In the genomic region with DNA sequence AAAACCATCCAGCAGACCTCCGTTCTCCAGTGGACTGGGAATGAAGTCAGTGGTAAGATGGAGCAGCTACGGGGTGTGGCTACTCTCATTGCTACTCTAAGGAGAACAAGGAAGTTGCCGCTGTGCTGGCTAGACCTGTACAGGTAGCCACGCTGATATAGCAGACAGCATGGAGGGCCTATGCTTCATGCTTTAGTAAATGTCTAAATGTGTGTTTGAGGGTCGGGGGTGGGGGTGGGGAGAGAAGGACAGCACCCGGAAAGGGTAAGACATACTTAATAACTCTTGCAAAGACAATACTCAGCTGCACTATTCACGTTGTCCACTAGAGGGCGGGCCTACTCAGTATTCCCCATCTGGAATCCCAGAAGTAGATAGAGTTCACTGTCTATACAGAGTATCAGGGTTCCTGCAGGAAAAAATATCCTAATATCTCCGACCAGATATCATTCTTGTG, we compare ENCODE assay signal across 8 mouse cellular contexts. TPM values are rescaled to one million over a fixed set of nuclear protein-coding genes. Genes with fewer than 3 reads are reported as not detected.
DNase-seq lines count a peak whose midpoint lies in the region; ATAC-seq and TF ChIP-seq lines count a peak whose summit lies in the region.

No protein-coding gene starts in this region.

- H3K9me3 ChIP-seq in G1E (replicated peaks) = no peaks in the 10 kb centered on the region
- H3K9me3 ChIP-seq in forebrain, embryonic 13.5 days (replicated peaks) = no peaks in the 10 kb centered on the region
- H3K9me3 ChIP-seq in lung, embryonic 14.5 days (ENCODE audit: low read depth, low read length) = no peaks in the 10 kb centered on the region

- H3K9ac ChIP-seq in forebrain, embryonic 13.5 days = no peak overlapping the region
- H3K9ac ChIP-seq in lung, embryonic 14.5 days = no peak overlapping the region

- H3K36me3 ChIP-seq in G1E (replicated peaks) = no peaks in the 10 kb centered on the region
- H3K36me3 ChIP-seq in forebrain, embryonic 13.5 days (ENCODE audit: poor library complexity, severe bottlenecking) = no peaks in the 10 kb centered on the region
- H3K36me3 ChIP-seq in lung, embryonic 14.5 days (ENCODE audit: insufficient read depth) = no peaks in the 10 kb centered on the region

- 0 out of 2 replicates have a peak overlapping the region, but pooled peaks have one; percentile 22 for H3K4me2 ChIP-seq in forebrain, embryonic 13.5 days
- peak overlapping the region; percentile 43 for H3K4me2 ChIP-seq in lung, embryonic 14.5 days

- H3K27ac ChIP-seq in forebrain, embryonic 13.5 days = no peak overlapping the region
- no peak overlapping the region for H3K27ac ChIP-seq in lung, embryonic 14.5 days (ENCODE audit: low read depth)
- H3K27ac ChIP-seq in olfactory bulb, adult 2 months (ENCODE audit: insufficient read depth, low read depth, low read length) = no peak overlapping the region

- DNase-seq in G1E (ENCODE audit: low spot score) = peak; percentile 12
- peak; percentile 44 for DNase-seq in c-Kit-positive CD71-positive TER-119-positive erythroid progenitor cells, embryonic 14.5 days (ENCODE audit: low spot score)
- peak; percentile 75 to 87 for DNase-seq in heart, postnatal 10 days
- DNase-seq in large intestine, adult 2 months (ENCODE audit: low read depth, low spot score) = peak; percentile 37
- DNase-seq in lung, embryonic 14.5 days = peak; percentile 95
- peak; percentile 74 for DNase-seq in thymus, postnatal 14 days

- no peak; the same call in 1 of the 2 replicates for ATAC-seq in G1E (ENCODE audit: extremely low read depth, insufficient number of reproducible peaks, low FRiP score, poor library complexity, severe bottlenecking)
- peak; percentile 49 for ATAC-seq in forebrain, embryonic 13.5 days
- ATAC-seq in lung, embryonic 14.5 days (ENCODE audit: insufficient read depth) = peak; percentile 36; the same call in 1 of the 2 replicates

- H3K4me3 ChIP-seq in G1E (ENCODE audit: low read depth, low read length) = no peak overlapping the region
- no peak overlapping the region for H3K4me3 ChIP-seq in forebrain, embryonic 13.5 days
- no peak overlapping the region for H3K4me3 ChIP-seq in lung, embryonic 14.5 days (ENCODE audit: low read depth, low read length)
- H3K4me3 ChIP-seq in olfactory bulb, adult 2 months (ENCODE audit: insufficient read depth, low read depth, low read length) = no peak overlapping the region

- H3K27me3 ChIP-seq in G1E (ENCODE audit: insufficient read depth, low read length) = no peaks in the 10 kb centered on the region
- H3K27me3 ChIP-seq in forebrain, embryonic 13.5 days = no peaks in the 10 kb centered on the region
- H3K27me3 ChIP-seq in lung, embryonic 14.5 days (ENCODE audit: insufficient read depth, low read length) = no peaks in the 10 kb centered on the region

- TF ChIP-seq CTCF in G1E (IDR thresholded peaks at IDR 0.05; ENCODE audit: low read depth, low read length) = peak; percentile 62
- TF ChIP-seq CTCF in lung, embryonic 14.5 days (IDR thresholded peaks at IDR 0.05; ENCODE audit: low read depth) = peak; percentile 88
- TF ChIP-seq CTCF in olfactory bulb, adult 2 months (IDR thresholded peaks at IDR 0.05; ENCODE audit: insufficient read depth, low read depth, low read length) = peak; percentile 8; the same call in 1 of the 2 replicates

- WGBS in forebrain, embryonic 13.5 days = 24% methylated on average over 9 of the region's 9 CpGs
- WGBS in large intestine, adult 2 months = 22% methylated on average over 9 of the region's 9 CpGs
- WGBS in lung, embryonic 14.5 days = 25% methylated on average over 9 of the region's 9 CpGs
- 24% methylated on average over 9 of the region's 9 CpGs for WGBS in olfactory bulb, adult 2 months

- no peaks in the 10 kb centered on the region for H3K4me1 ChIP-seq in G1E (ENCODE audit: insufficient read depth, low read depth, low read length)
- no peaks in the 10 kb centered on the region for H3K4me1 ChIP-seq in forebrain, embryonic 13.5 days
- H3K4me1 ChIP-seq in lung, embryonic 14.5 days (ENCODE audit: insufficient read depth) = no peaks in the 10 kb centered on the region
- peaks cover 2% of the 10 kb centered on the region; the same call in 1 of the 2 replicates for H3K4me1 ChIP-seq in olfactory bulb, adult 2 months (ENCODE audit: control insufficient read depth, insufficient read depth, low read length)

- intact Hi-C loops in heart, postnatal 10 days (cut with DNase I) = loop anchor here (1.0 to 5.0 kb wide), 3 partner anchors 354 to 601 kb away; no protein-coding TSS in a partner anchor

- TF ChIP-seq POLR2A in olfactory bulb, adult 2 months (IDR thresholded peaks at IDR 0.05; ENCODE audit: insufficient read depth, low read depth, low read length) = no peak

RNA-seq across cellular contexts. Expression of gene BC067074, which starts 26.4 kb away (rescaled TPM):
- total RNA-seq in G1E (2014; fragmentation: Nextera tagmentation) (not detected in 2 replicates), G1E (2017) (0.11 and 0.12 TPM in 2 replicates)
- polyA plus RNA-seq in G1E (2012) = not detected in 2 replicates
- 0.75 and 0.89 TPM in 2 replicates for polyA plus RNA-seq in forebrain, embryonic 13.5 days (2015; fragmentation: Nextera tagmentation; extraction: Ambion mirVana)
- total RNA-seq in heart, postnatal 10 days (2021) = 10 to 100 TPM in 1 of 2 experiments, 1 to 10 TPM in 1; 7.8 to 10.4 TPM
- 0.16 and 0.17 TPM in 2 replicates for polyA plus RNA-seq in large intestine, adult 2 months (2012; rRNA removed)
- polyA plus RNA-seq in lung, embryonic 14.5 days (2014; fragmentation: Nextera tagmentation; extraction: Ambion mirVana) = 5.3 and 5.4 TPM in 2 replicates
- not detected in 2 replicates for polyA plus RNA-seq in olfactory bulb, adult 2 months (2012; ENCODE audit: insufficient read depth, insufficient read length, low replicate concordance, missing spikeins)

RNA-seq across cellular contexts. Expression of gene Gzmk, which starts 40.8 kb away (rescaled TPM):
- not detected in 2 replicates for total RNA-seq in G1E (2014; fragmentation: Nextera tagmentation)
- not detected in 2 replicates for total RNA-seq in G1E (2017)
- not detected in 2 replicates for polyA plus RNA-seq in G1E (2012)
- not detected in 2 replicates for polyA plus RNA-seq in forebrain, embryonic 13.5 days (2015; fragmentation: Nextera tagmentation; extraction: Ambion mirVana)
- not detected for total RNA-seq in heart, postnatal 10 days (2021)
- polyA plus RNA-seq in large intestine, adult 2 months (2012; rRNA removed) = 0.44 and 0.57 TPM in 2 replicates
- polyA plus RNA-seq in lung, embryonic 14.5 days (2014; fragmentation: Nextera tagmentation; extraction: Ambion mirVana) = not detected in 2 replicates
- polyA plus RNA-seq in olfactory bulb, adult 2 months (2012; ENCODE audit: insufficient read depth, insufficient read length, low replicate concordance, missing spikeins) = not detected in 2 replicates

RNA-seq across cellular contexts. Expression of gene Esm1, which starts 57.1 kb away (rescaled TPM):
- total RNA-seq in G1E (2014; fragmentation: Nextera tagmentation) (not detected in 2 replicates), G1E (2017) (not detected in 2 replicates)
- polyA plus RNA-seq in G1E (2012) = not detected in 2 replicates
- 0.64 and 1.7 TPM in 2 replicates for polyA plus RNA-seq in forebrain, embryonic 13.5 days (2015; fragmentation: Nextera tagmentation; extraction: Ambion mirVana)
- total RNA-seq in heart, postnatal 10 days (2021) = 1 to 10 TPM; 1.5 TPM
- polyA plus RNA-seq in large intestine, adult 2 months (2012; rRNA removed) = 2.0 and 2.5 TPM in 2 replicates
- polyA plus RNA-seq in lung, embryonic 14.5 days (2014; fragmentation: Nextera tagmentation; extraction: Ambion mirVana) = 1.6 and 2.2 TPM in 2 replicates
- not detected in 2 replicates for polyA plus RNA-seq in olfactory bulb, adult 2 months (2012; ENCODE audit: insufficient read depth, insufficient read length, low replicate concordance, missing spikeins)

Comparison
In these comparisons a context has a peak if more than half of its experiments do, and no peak if none do; other contexts are left out.
1. DNase-seq: peak in every context shown above with its lines; median percentile 95 in lung, embryonic 14.5 days; 81 in heart, postnatal 10 days; 74 in thymus, postnatal 14 days; 44 in c-Kit-positive CD71-positive TER-119-positive erythroid progenitor cells, embryonic 14.5 days; 37 in large intestine, adult 2 months; 12 in G1E.
2. CTCF ChIP-seq: peak in every context shown above with its lines; median percentile 88 in lung, embryonic 14.5 days; 62 in G1E; 8 in olfactory bulb, adult 2 months.